Mouse (Mus musculus) C2C12 (cell line): Measurements from ENCODE around the gene Mafg.

Experiments used
- CEBPB ChIP-seq: IDR thresholded peaks from one replicate; pipeline ENCODE4 v1.6.1; 2011; ENCODE audit warnings: low read depth, mild to moderate bottlenecking, control low read depth, moderate library complexity
- CTCF ChIP-seq: IDR thresholded peaks from one replicate; pipeline ENCODE4 v1.5.1; 2011; ENCODE audit not compliant: control insufficient read depth, insufficient read depth, insufficient read length
- MYOD1 ChIP-seq: IDR thresholded peaks from one replicate; pipeline ENCODE4 v1.6.1; 2011; ENCODE audit warnings: low read depth; ENCODE audit not compliant: control insufficient read depth, insufficient read length
- USF1 ChIP-seq: IDR thresholded peaks from one replicate; pipeline ENCODE4 v1.6.1; 2011; ENCODE audit warnings: low read depth, mild to moderate bottlenecking, control low read depth, moderate library complexity

GRCm38 (mm10) chr11:120623961-120624679, 9.3 kb downstream of the Mafg start:
- TF ChIP-seq CTCF, result peak; percentile 75
- no peak for TF ChIP-seq USF1
- TF ChIP-seq CEBPB, result no peak
- no peak for TF ChIP-seq MYOD1
